Mouse (Mus musculus): ENCODE results near the gene Itprip.

The Itprip gene

DNA sequence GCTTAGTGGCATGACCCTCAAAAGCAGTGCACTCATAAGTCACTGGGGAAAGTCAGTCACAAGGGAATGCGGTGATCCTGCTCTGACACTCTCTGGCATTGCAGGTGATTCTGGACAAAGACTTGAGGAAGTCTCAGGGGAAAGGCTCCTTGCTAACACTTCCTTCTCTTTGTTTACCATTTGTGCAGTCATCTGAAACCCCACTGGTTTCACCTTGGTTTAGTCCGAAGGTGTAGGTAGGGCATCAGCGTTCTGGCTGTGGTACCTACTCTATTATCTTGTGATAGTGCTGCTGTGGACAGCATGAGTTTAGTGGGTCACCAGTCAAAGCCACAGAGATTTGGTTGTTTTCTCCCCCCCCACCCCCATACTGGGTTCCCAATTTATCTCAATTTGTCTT, 69.4 kb downstream of the Itprip start:
- DNase-seq: no peak
